ENCODE assay signal across 23 mouse cellular contexts in genomic region chr5:75295676-75296075, GRCm38 (mm10).
DNase-seq lines count a peak whose midpoint lies in the region; ATAC-seq lines count a peak whose summit lies in the region.
"Had no signal": no experiment of that assay in that cellular context is flagged by ENCODE, and none has a peak within 500 bp of the region (broad histone marks: within the 10 kb centered on the region; RNA-seq: fewer than 3 reads in every experiment).

No protein-coding gene starts in this region.

- no peak for ATAC-seq in embryonic facial prominence, embryonic 11.5 days (replicated peaks; ENCODE audit: insufficient number of reproducible peaks, low FRiP score, low TSS enrichment, low read depth)
- ATAC-seq in midbrain, embryonic 14.5 days (ENCODE audit: low FRiP score, low TSS enrichment), result no peak
- ATAC-seq: forebrain, embryonic 13.5 days had no signal

- no peaks in the 10 kb centered on the region for H3K9me3 ChIP-seq in embryonic facial prominence, embryonic 11.5 days (replicated peaks; ENCODE audit: control insufficient read depth, low read length)
- no peaks in the 10 kb centered on the region for H3K9me3 ChIP-seq in embryonic facial prominence, embryonic 10.5 days
- H3K9me3 ChIP-seq in midbrain, embryonic 14.5 days (ENCODE audit: control insufficient read depth, low read length), result no peaks in the 10 kb centered on the region
- no peaks in the 10 kb centered on the region for H3K9me3 ChIP-seq in midbrain, embryonic 10.5 days (replicated peaks)
- H3K9me3 ChIP-seq: forebrain, embryonic 13.5 days; G1E; heart, embryonic 13.5 days; midbrain, embryonic 12.5 days had no signal

- no peak overlapping the region for H3K27ac ChIP-seq in embryonic facial prominence, embryonic 11.5 days (replicated peaks; ENCODE audit: low read depth, low read length)
- no peak overlapping the region for H3K27ac ChIP-seq in embryonic facial prominence, embryonic 10.5 days (replicated peaks)
- 0 out of 2 replicates have a peak overlapping the region, but pooled peaks have one; percentile 37 for H3K27ac ChIP-seq in midbrain, embryonic 14.5 days (replicated peaks; ENCODE audit: low read depth, low read length)
- no peak overlapping the region for H3K27ac ChIP-seq in midbrain, embryonic 10.5 days (replicated peaks)
- H3K27ac ChIP-seq: forebrain, embryonic 13.5 days; heart, embryonic 13.5 days; left cerebral cortex, adult 2 months; midbrain, embryonic 12.5 days had no signal

- H3K9ac ChIP-seq in embryonic facial prominence, embryonic 11.5 days (replicated peaks; ENCODE audit: low read length), result no peak overlapping the region
- no peak overlapping the region for H3K9ac ChIP-seq in midbrain, embryonic 14.5 days (replicated peaks; ENCODE audit: low read length)
- H3K9ac ChIP-seq: forebrain, embryonic 13.5 days; heart, embryonic 13.5 days; midbrain, embryonic 12.5 days had no signal

- H3K4me2 ChIP-seq in embryonic facial prominence, embryonic 11.5 days (ENCODE audit: low read depth, low read length), result no peak overlapping the region
- no peak overlapping the region for H3K4me2 ChIP-seq in midbrain, embryonic 14.5 days (ENCODE audit: low read length)
- H3K4me2 ChIP-seq: forebrain, embryonic 13.5 days; heart, embryonic 13.5 days; liver, embryonic 11.5 days; midbrain, embryonic 12.5 days had no signal

- 62% methylated on average over 2 of the region's 2 CpGs for WGBS in embryonic facial prominence, embryonic 11.5 days
- WGBS in embryonic facial prominence, embryonic 10.5 days, result 68% methylated on average over 2 of the region's 2 CpGs
- 33% methylated on average over 2 of the region's 2 CpGs for WGBS in midbrain, embryonic 14.5 days
- 66% methylated on average over 2 of the region's 2 CpGs for WGBS in midbrain, embryonic 10.5 days

- no peak overlapping the region for H3K4me3 ChIP-seq in embryonic facial prominence, embryonic 11.5 days (ENCODE audit: low read depth, low read length)
- H3K4me3 ChIP-seq in embryonic facial prominence, embryonic 10.5 days, result no peak overlapping the region
- no peak overlapping the region for H3K4me3 ChIP-seq in midbrain, embryonic 14.5 days (replicated peaks; ENCODE audit: low read depth, low read length)
- no peak overlapping the region for H3K4me3 ChIP-seq in midbrain, embryonic 10.5 days
- H3K4me3 ChIP-seq: forebrain, embryonic 13.5 days; heart, embryonic 13.5 days; left cerebral cortex, adult 2 months; midbrain, embryonic 12.5 days had no signal

- H3K27me3 ChIP-seq in embryonic facial prominence, embryonic 11.5 days (ENCODE audit: control insufficient read depth, insufficient read depth, low read length), result no peaks in the 10 kb centered on the region
- H3K27me3 ChIP-seq in embryonic facial prominence, embryonic 10.5 days (replicated peaks; ENCODE audit: low read depth, poor library complexity, severe bottlenecking), result no peaks in the 10 kb centered on the region
- no peaks in the 10 kb centered on the region for H3K27me3 ChIP-seq in midbrain, embryonic 14.5 days (ENCODE audit: control insufficient read depth, insufficient read depth, low read length)
- no peaks in the 10 kb centered on the region for H3K27me3 ChIP-seq in midbrain, embryonic 10.5 days (ENCODE audit: low read depth, poor library complexity, severe bottlenecking)
- H3K27me3 ChIP-seq: forebrain, embryonic 13.5 days; midbrain, embryonic 12.5 days had no signal

- peak; percentile 24 for DNase-seq in embryonic facial prominence, embryonic 11.5 days (ENCODE audit: low spot score)
- DNase-seq in embryonic facial prominence, embryonic 10.5 days (ENCODE audit: low spot score), result no peak
- DNase-seq in midbrain, embryonic 14.5 days, result peak; percentile 77
- no peak for DNase-seq in midbrain, embryonic 10.5 days (ENCODE audit: low spot score)
- peak; percentile 20 for DNase-seq in brain, embryonic 18.5 days (ENCODE audit: low read depth, low spot score)
- peak; percentile 35 for DNase-seq in retina, postnatal 1 day
- DNase-seq in kidney, adult 11 months, result no peak
- DNase-seq: adrenal gland, postnatal 36 days; cerebellum, adult 9-10 months; gastrocnemius, postnatal 14 days; heart, adult 18-20 months; kidney, adult 9 months; kidney, postnatal 36 days; layer of hippocampus, adult 9-11 months; lung, adult 18-20 months; lung, postnatal 36 days; thymus, postnatal 25 days had no signal

- no peaks in the 10 kb centered on the region for H3K36me3 ChIP-seq in embryonic facial prominence, embryonic 11.5 days (replicated peaks; ENCODE audit: control insufficient read depth, insufficient read depth, low read depth, low read length)
- no peaks in the 10 kb centered on the region for H3K36me3 ChIP-seq in embryonic facial prominence, embryonic 10.5 days (replicated peaks)
- H3K36me3 ChIP-seq in midbrain, embryonic 14.5 days (ENCODE audit: control insufficient read depth, insufficient read depth, low read length), result no peaks in the 10 kb centered on the region
- no peaks in the 10 kb centered on the region for H3K36me3 ChIP-seq in midbrain, embryonic 10.5 days
- H3K36me3 ChIP-seq: G1E; heart, embryonic 13.5 days; midbrain, embryonic 12.5 days had no signal

- H3K4me1 ChIP-seq in embryonic facial prominence, embryonic 11.5 days (ENCODE audit: control insufficient read depth, insufficient read depth, low read length), result no peaks in the 10 kb centered on the region
- H3K4me1 ChIP-seq in embryonic facial prominence, embryonic 10.5 days, result peaks cover 7% of the 10 kb centered on the region; the same call in 1 of the 2 replicates
- H3K4me1 ChIP-seq in midbrain, embryonic 14.5 days (ENCODE audit: control insufficient read depth, insufficient read depth, low read length), result no peaks in the 10 kb centered on the region; the same call in 1 of the 2 replicates
- peaks cover 6% of the 10 kb centered on the region; the same call in 1 of the 2 replicates for H3K4me1 ChIP-seq in midbrain, embryonic 10.5 days
- H3K4me1 ChIP-seq: forebrain, embryonic 13.5 days; heart, embryonic 13.5 days; midbrain, embryonic 12.5 days had no signal

Comparison
In these comparisons a context has a peak if more than half of its experiments do, and no peak if none do; other contexts are left out.
1. DNase-seq: peak in embryonic facial prominence, embryonic 11.5 days (single experiment), midbrain, embryonic 14.5 days (single experiment), brain, embryonic 18.5 days (single experiment) and retina, postnatal 1 day (single experiment); none in embryonic facial prominence, embryonic 10.5 days (single experiment), midbrain, embryonic 10.5 days (single experiment) and kidney, adult 11 months (single experiment).